Mouse (Mus musculus): ENCODE results near the gene Nf1.
A peak's percentile ranks its signal among the peaks of the same experiment; 100 is the strongest.

- peak; percentile 56 for TF ChIP-seq CTCF (IDR thresholded peaks at IDR 0.05)
- TF ChIP-seq POLR2A (IDR thresholded peaks at IDR 0.05; ENCODE audit: insufficient read depth, low read depth, low read length), result no peak
These were observed 289.2 kb downstream of the Nf1 start for GRCm38 (mm10) chr11:79628716-79629115.

Measured in heart, adult 2 months (tissue).